Mouse (Mus musculus): Measurements from ENCODE around the gene Elmo3.

DNA sequence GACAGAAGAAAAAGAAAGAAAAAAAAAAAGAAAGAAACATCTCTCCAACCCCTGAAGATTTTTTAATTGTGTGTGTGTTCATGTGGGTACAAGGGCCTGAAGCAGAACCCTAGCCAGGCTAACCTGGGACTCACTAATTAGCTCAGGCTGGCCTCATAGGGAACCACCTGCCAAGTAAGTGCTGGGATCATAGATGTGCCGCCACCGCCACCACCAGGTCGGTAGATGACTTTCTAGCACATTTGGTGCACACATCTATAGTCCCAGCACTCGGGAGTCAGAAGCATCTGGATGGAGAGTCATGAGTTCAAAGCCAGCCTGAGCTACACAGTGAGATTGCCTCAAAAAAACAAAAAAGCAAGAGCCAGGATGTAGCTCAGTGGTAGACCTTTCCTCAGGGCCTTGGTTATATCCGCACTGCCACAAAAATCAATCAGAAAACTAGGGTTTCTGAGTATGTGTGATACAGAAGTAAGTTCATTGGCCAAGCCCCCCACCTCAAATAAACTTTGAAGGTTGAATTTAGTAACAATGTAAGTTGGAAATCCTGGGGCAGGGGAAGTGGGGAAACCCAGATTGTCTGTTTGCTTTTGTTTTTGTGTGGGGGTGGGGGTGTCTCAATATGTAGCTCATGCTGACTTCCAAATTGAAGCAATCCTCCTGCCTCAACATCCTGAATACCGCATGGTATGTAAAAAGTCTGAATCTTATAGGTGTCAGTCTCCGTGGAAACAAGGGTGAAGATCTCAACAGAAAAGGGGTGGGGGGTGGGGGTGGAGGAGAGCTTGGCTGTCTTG is 47.9 kb upstream of the Elmo3 start:
- TF ChIP-seq CTCF (IDR thresholded peaks at IDR 0.05): no peak
- no peak for TF ChIP-seq EP300 (IDR thresholded peaks at IDR 0.05)
